Mouse (Mus musculus): ENCODE data around the gene S1pr2.
A peak's percentile ranks its signal among the peaks of the same experiment; 100 is the strongest.

DNA sequence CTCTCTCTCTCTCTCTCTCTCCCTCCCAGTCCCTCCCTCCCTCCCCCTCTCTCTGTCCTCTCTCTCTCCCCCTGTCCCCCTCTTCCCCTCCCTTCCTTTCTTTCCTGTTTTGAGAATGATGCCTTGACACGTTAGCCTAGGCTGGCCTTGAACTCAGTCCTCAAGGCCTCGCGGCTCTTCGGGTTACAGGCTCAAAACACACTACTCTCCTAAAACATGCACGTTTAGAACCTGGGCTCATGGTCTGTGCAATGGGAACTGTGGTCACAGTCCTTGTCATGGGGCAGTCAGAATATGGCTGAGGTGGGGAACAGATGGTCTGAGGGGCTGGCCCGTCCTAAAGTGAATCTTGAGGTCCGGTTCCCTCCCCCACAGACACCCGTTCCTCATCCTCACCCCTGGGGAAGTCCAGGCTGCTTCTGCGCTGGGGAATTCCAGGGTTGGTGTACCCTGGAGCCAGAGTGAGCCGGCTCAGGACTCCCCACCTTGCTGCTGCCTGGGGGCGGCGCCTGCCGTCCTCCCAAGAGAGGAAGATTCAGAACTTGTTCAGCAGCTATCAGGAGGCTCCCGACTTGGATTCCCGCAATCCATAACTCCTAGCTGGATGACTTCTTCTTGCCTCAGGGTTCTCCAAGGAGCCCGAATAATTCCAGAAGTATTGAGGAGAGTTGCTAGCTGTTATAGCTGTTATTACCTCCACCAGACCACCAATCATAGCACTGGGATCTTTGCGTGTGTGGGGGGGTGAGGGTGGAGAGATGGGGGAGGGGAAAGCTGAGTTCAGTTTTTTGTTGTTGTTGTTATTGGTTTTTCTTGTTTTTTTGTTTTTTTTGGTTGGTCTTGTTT, 40.0 kb upstream of the S1pr2 start:
- peak; percentile 50; the same call in 1 of the 2 replicates for TF ChIP-seq MEF2A (IDR thresholded peaks at IDR 0.05; ENCODE audit: borderline replicate concordance, low read depth, low read length)
- no peak for TF ChIP-seq CTCF (conservative IDR thresholded peaks at IDR 0.05 in 1 of 2, IDR thresholded peaks at IDR 0.05 in 1 of 2; ENCODE audit: low read depth in 2 of 2, low read length in 2 of 2)
- TF ChIP-seq TCF12 (IDR thresholded peaks at IDR 0.05; ENCODE audit: low read depth, low read length), result no peak
- TF ChIP-seq NRF1 (IDR thresholded peaks at IDR 0.05; ENCODE audit: low read depth, low read length), result peak; percentile 48; the same call in 1 of the 2 replicates
- TF ChIP-seq POLR2A (IDR thresholded peaks at IDR 0.05; ENCODE audit: low read depth, low read length), result no peak
- no peak for TF ChIP-seq GABPA (IDR thresholded peaks at IDR 0.05; ENCODE audit: insufficient replicate concordance, low read depth, low read length)
- no peak; the same call in 1 of the 2 replicates for TF ChIP-seq RCOR1 (conservative IDR thresholded peaks at IDR 0.05; ENCODE audit: low read depth, low read length)
- TF ChIP-seq ETS1 (conservative IDR thresholded peaks at IDR 0.05; ENCODE audit: low read depth, low read length), result peak; percentile 76
- TF ChIP-seq ZKSCAN1 (IDR thresholded peaks at IDR 0.05; ENCODE audit: borderline replicate concordance, low read depth, low read length), result no peak
- no peak for TF ChIP-seq EP300 (IDR thresholded peaks at IDR 0.05; ENCODE audit: low read length)
- no peak for TF ChIP-seq SMC3 (IDR thresholded peaks at IDR 0.05; ENCODE audit: low read depth, low read length)
